ENCODE assay signal across 24 mouse cellular contexts in the genomic region with DNA sequence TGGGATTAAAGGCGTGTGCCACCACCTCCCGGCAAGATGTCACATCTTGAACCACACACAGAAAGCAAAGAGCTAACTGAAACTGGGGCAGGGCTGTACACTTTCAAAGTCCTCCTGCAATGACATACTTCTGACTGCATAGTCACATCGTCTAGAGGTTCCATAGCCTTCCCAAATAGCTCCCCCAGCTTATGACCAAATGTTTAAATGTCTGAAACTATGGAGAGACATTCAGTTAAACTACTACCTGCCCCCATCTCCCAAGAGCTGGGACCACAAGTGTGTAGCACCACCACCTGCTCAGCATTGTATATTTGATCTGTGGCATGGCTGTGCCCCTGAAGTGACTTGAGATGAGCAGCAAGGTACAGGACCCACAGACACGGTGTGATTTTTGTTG. TPM values are rescaled to one million over a fixed set of nuclear protein-coding genes. Genes with fewer than 3 reads are reported as not detected.
DNase-seq lines count a peak whose midpoint lies in the region; ATAC-seq and TF ChIP-seq lines count a peak whose summit lies in the region.
"Had no signal": no experiment of that assay in that cellular context is flagged by ENCODE, and none has a peak within 500 bp of the region (broad histone marks: within the 10 kb centered on the region; RNA-seq: fewer than 3 reads in every experiment).

No protein-coding gene starts in this region.

- no peak overlapping the region for H3K4me3 ChIP-seq in thymus, adult 2 months (ENCODE audit: control insufficient read depth, insufficient read depth, low read length)
- no peak overlapping the region for H3K4me3 ChIP-seq in small intestine, adult 2 months (ENCODE audit: low read depth, low read length)
- H3K4me3 ChIP-seq in kidney, embryonic 16.5 days (ENCODE audit: low read length), result no peak overlapping the region
- H3K4me3 ChIP-seq in liver, embryonic 12.5 days, result no peak overlapping the region
- H3K4me3 ChIP-seq: embryonic facial prominence, embryonic 15.5 days; forebrain, embryonic 15.5 days; layer of hippocampus, adult 2 months; limb, embryonic 13.5 days; lung, embryonic 15.5 days; midbrain, embryonic 15.5 days; neural tube, embryonic 13.5 days had no signal

- H3K36me3 ChIP-seq in thymus, adult 2 months (ENCODE audit: control insufficient read depth, insufficient read depth, low read length), result no peaks in the 10 kb centered on the region
- H3K36me3 ChIP-seq in small intestine, adult 2 months (ENCODE audit: control insufficient read depth, insufficient read depth, low read length), result peaks cover 2% of the 10 kb centered on the region; the same call in 1 of the 2 replicates
- H3K36me3 ChIP-seq in kidney, embryonic 16.5 days (ENCODE audit: insufficient read depth, low read length), result no peaks in the 10 kb centered on the region
- no peaks in the 10 kb centered on the region for H3K36me3 ChIP-seq in liver, embryonic 12.5 days
- H3K36me3 ChIP-seq: embryonic facial prominence, embryonic 15.5 days; forebrain, embryonic 15.5 days; limb, embryonic 13.5 days; lung, embryonic 15.5 days; midbrain, embryonic 15.5 days; neural tube, embryonic 13.5 days had no signal

- H3K9ac ChIP-seq in kidney, embryonic 16.5 days (replicated peaks; ENCODE audit: low read length), result no peak overlapping the region
- H3K9ac ChIP-seq in liver, embryonic 12.5 days, result no peak overlapping the region
- H3K9ac ChIP-seq: embryonic facial prominence, embryonic 15.5 days; forebrain, embryonic 15.5 days; limb, embryonic 13.5 days; liver, embryonic 14.5 days; lung, embryonic 15.5 days; midbrain, embryonic 15.5 days; neural tube, embryonic 13.5 days had no signal

- no peak for TF ChIP-seq CTCF in thymus, adult 2 months (IDR thresholded peaks at IDR 0.05; ENCODE audit: borderline replicate concordance, control insufficient read depth, extremely low read depth, insufficient read depth, low read length, poor library complexity)
- TF ChIP-seq CTCF in small intestine, adult 2 months (IDR thresholded peaks at IDR 0.05; ENCODE audit: extremely low read depth, insufficient read length, insufficient replicate concordance, low read depth, low read length), result no peak

- no peak overlapping the region for H3K4me2 ChIP-seq in kidney, embryonic 16.5 days (replicated peaks; ENCODE audit: low read depth, low read length)
- H3K4me2 ChIP-seq in liver, embryonic 12.5 days, result no peak overlapping the region
- H3K4me2 ChIP-seq: forebrain, embryonic 15.5 days; hindbrain, embryonic 14.5 days; limb, embryonic 13.5 days; lung, embryonic 15.5 days; midbrain, embryonic 15.5 days had no signal

- H3K9me3 ChIP-seq in kidney, embryonic 16.5 days (ENCODE audit: low read length), result no peaks in the 10 kb centered on the region
- no peaks in the 10 kb centered on the region for H3K9me3 ChIP-seq in liver, embryonic 12.5 days (replicated peaks)
- H3K9me3 ChIP-seq: embryonic facial prominence, embryonic 15.5 days; forebrain, embryonic 15.5 days; limb, embryonic 13.5 days; lung, embryonic 15.5 days; midbrain, embryonic 15.5 days; neural tube, embryonic 13.5 days had no signal

- no peak for ATAC-seq in CD4-positive, CD25-positive, alpha-beta regulatory T cell, adult 4 months
- no peak for ATAC-seq in kidney, embryonic 16.5 days (ENCODE audit: low FRiP score, low TSS enrichment)
- no peak for ATAC-seq in liver, embryonic 12.5 days
- ATAC-seq: forebrain, embryonic 15.5 days; midbrain, embryonic 15.5 days had no signal

- peak overlapping the region; percentile 69 for H3K27ac ChIP-seq in thymus, adult 2 months (ENCODE audit: control insufficient read depth, insufficient read depth, low read length)
- peak overlapping the region; percentile 83 for H3K27ac ChIP-seq in small intestine, adult 2 months (ENCODE audit: insufficient read depth, low read depth, low read length)
- H3K27ac ChIP-seq in kidney, embryonic 16.5 days (ENCODE audit: low read length), result no peak overlapping the region
- no peak overlapping the region for H3K27ac ChIP-seq in liver, embryonic 12.5 days
- H3K27ac ChIP-seq: embryonic facial prominence, embryonic 15.5 days; forebrain, embryonic 15.5 days; layer of hippocampus, adult 2 months; limb, embryonic 13.5 days; liver, embryonic 14.5 days; lung, embryonic 15.5 days; midbrain, embryonic 15.5 days had no signal

- H3K27me3 ChIP-seq in thymus, adult 2 months (ENCODE audit: control insufficient read depth, insufficient read depth, low read length), result no peaks in the 10 kb centered on the region
- no peaks in the 10 kb centered on the region for H3K27me3 ChIP-seq in small intestine, adult 2 months (ENCODE audit: control insufficient read depth, insufficient read depth, low read length)
- peaks cover 7% of the 10 kb centered on the region for H3K27me3 ChIP-seq in kidney, embryonic 16.5 days (ENCODE audit: insufficient read depth, low read length)
- H3K27me3 ChIP-seq in liver, embryonic 12.5 days (replicated peaks), result peaks cover 65% of the 10 kb centered on the region
- H3K27me3 ChIP-seq: embryonic facial prominence, embryonic 15.5 days; forebrain, embryonic 15.5 days; limb, embryonic 13.5 days; lung, embryonic 15.5 days; midbrain, embryonic 15.5 days had no signal

- 22% methylated on average over 4 of the region's 4 CpGs for WGBS in thymus, adult 2 months
- WGBS in small intestine, adult 2 months, result 70% methylated on average over 4 of the region's 4 CpGs
- 87% methylated on average over 4 of the region's 4 CpGs for WGBS in kidney, embryonic 16.5 days
- WGBS in liver, embryonic 12.5 days (ENCODE audit: insufficient replicate concordance), result 63% methylated on average over 4 of the region's 4 CpGs

- TF ChIP-seq POLR2A in thymus, adult 2 months (IDR thresholded peaks at IDR 0.05; ENCODE audit: control insufficient read depth, extremely low read depth, insufficient read depth, low read length, poor library complexity), result no peak
- no peak for TF ChIP-seq POLR2A in small intestine, adult 2 months (IDR thresholded peaks at IDR 0.05; ENCODE audit: low read depth, low read length)

- peaks cover 32% of the 10 kb centered on the region for H3K4me1 ChIP-seq in thymus, adult 2 months (replicated peaks; ENCODE audit: control insufficient read depth, insufficient read depth, low read length)
- H3K4me1 ChIP-seq in small intestine, adult 2 months (ENCODE audit: control insufficient read depth, insufficient read depth, insufficient read length, low read length), result peaks cover 28% of the 10 kb centered on the region
- H3K4me1 ChIP-seq in kidney, embryonic 16.5 days (ENCODE audit: insufficient read depth, low read length), result peaks cover 14% of the 10 kb centered on the region
- H3K4me1 ChIP-seq in liver, embryonic 12.5 days, result peaks cover 13% of the 10 kb centered on the region; the same call in 1 of the 2 replicates

- DNase-seq in CD4-positive, CD25-positive, alpha-beta regulatory T cell, adult 2 months (ENCODE audit: low read depth, low spot score), result peak; percentile 36
- DNase-seq in thymus, adult 2 months, result peak; percentile 24
- DNase-seq in thymus, postnatal 10 days (ENCODE audit: low spot score in 2 of 2), result no peak
- no peak for DNase-seq in lung, postnatal 10 days
- DNase-seq: adrenal gland, adult 8-10 months; cerebellum, adult 9-10 months; gastrocnemius, postnatal 25 days; heart, postnatal 36 days; kidney, adult 9 months; kidney, postnatal 25 days; lung, postnatal 4 days had no signal

RNA-seq across cellular contexts. Expression of gene Kdm7a, which starts 52.1 kb away (rescaled TPM):
- polyA plus RNA-seq in CD4-positive, CD25-positive, alpha-beta regulatory T cell, adult 4 months (2017; shearing (Covaris generic)), result 10 to 100 TPM; 10.2 to 13.6 TPM
- 3.5 and 3.7 TPM in 2 replicates for polyA plus RNA-seq in thymus, adult 2 months (2012; rRNA removed)
- 1.4 and 3.6 TPM in 2 replicates for polyA plus RNA-seq in small intestine, adult 2 months (2012; rRNA removed)
- 5.7 and 6.2 TPM in 2 replicates for polyA plus RNA-seq in kidney, embryonic 16.5 days (2015; fragmentation: Nextera tagmentation; extraction: Ambion mirVana)
- 13.8 and 15.6 TPM in 2 replicates for polyA plus RNA-seq in liver, embryonic 12.5 days (2016; fragmentation: Nextera tagmentation; extraction: Ambion mirVana)

Comparison
In these comparisons a context has a peak if more than half of its experiments do, and no peak if none do; other contexts are left out.
1. DNase-seq: peak in CD4-positive, CD25-positive, alpha-beta regulatory T cell, adult 2 months (single experiment) and thymus, adult 2 months (single experiment); none in thymus, postnatal 10 days (0 of 2) and lung, postnatal 10 days (single experiment).
2. H3K27ac ChIP-seq: peak in thymus, adult 2 months (single experiment) and small intestine, adult 2 months (single experiment); none in kidney, embryonic 16.5 days (single experiment) and liver, embryonic 12.5 days (single experiment).